ENCODE assay signal across 24 mouse cellular contexts in genomic region chr10:61195216-61195615, GRCm38 (mm10). TPM values are rescaled to one million over a fixed set of nuclear protein-coding genes. Genes with fewer than 3 reads are reported as not detected.
"Had no signal": no experiment of that assay in that cellular context is flagged by ENCODE, and none has a peak within 500 bp of the region (broad histone marks: within the 10 kb centered on the region; RNA-seq: fewer than 3 reads in every experiment).

No protein-coding gene starts in this region.

- H3K36me3 ChIP-seq: kidney, embryonic 15.5 days; liver, embryonic 15.5 days; lung, embryonic 15.5 days; midbrain, embryonic 10.5 days; midbrain, embryonic 13.5 days; neural tube, embryonic 13.5 days had no signal

- H3K4me3 ChIP-seq: kidney, embryonic 15.5 days; left cerebral cortex, adult 2 months; liver, embryonic 15.5 days; lung, embryonic 15.5 days; megakaryocyte, embryonic 14.5 days; midbrain, embryonic 10.5 days; midbrain, embryonic 13.5 days; myocyte; neural tube, embryonic 13.5 days had no signal

- DNase-seq: kidney, adult 11 months; kidney, adult 8-10 months; kidney, postnatal 10 days; kidney, postnatal 36 days; layer of hippocampus, postnatal 36 days; retina, postnatal 1 day; right cerebral cortex, postnatal 25 days; thymus, adult 18-20 months; thymus, postnatal 36 days had no signal

- H3K4me2 ChIP-seq: kidney, embryonic 15.5 days; liver, embryonic 11.5 days; liver, embryonic 15.5 days; lung, embryonic 15.5 days; midbrain, embryonic 13.5 days; neural tube, embryonic 13.5 days had no signal

- H3K27me3 ChIP-seq: kidney, embryonic 15.5 days; liver, embryonic 15.5 days; lung, embryonic 15.5 days; neural tube, embryonic 13.5 days had no signal

- H3K9me3 ChIP-seq: kidney, embryonic 15.5 days; liver, embryonic 15.5 days; lung, embryonic 15.5 days; megakaryocyte, embryonic 14.5 days; midbrain, embryonic 10.5 days; midbrain, embryonic 13.5 days; neural tube, embryonic 13.5 days had no signal

- H3K4me1 ChIP-seq: megakaryocyte, embryonic 14.5 days; neural tube, embryonic 13.5 days had no signal

- ATAC-seq: midbrain, embryonic 13.5 days; midbrain, embryonic 16.5 days had no signal

- H3K9ac ChIP-seq: kidney, embryonic 15.5 days; liver, embryonic 15.5 days; lung, embryonic 15.5 days; midbrain, embryonic 13.5 days; neural tube, embryonic 13.5 days had no signal

- H3K27ac ChIP-seq: kidney, embryonic 15.5 days; left cerebral cortex, adult 2 months; liver, embryonic 15.5 days; midbrain, embryonic 10.5 days; midbrain, embryonic 13.5 days; neural tube, embryonic 13.5 days had no signal

RNA-seq across cellular contexts. Expression of gene Tbata, which starts 23.5 kb away (rescaled TPM):
- total RNA-seq: monocyte, adult 5-6 weeks; neutrophil, adult 5-6 weeks had no signal
- polyA plus RNA-seq: limb, embryonic 11.5 days; liver, embryonic 11.5 days; liver, embryonic 15.5 days; midbrain, embryonic 10.5 days; myocyte; spleen, adult 2 months had no signal
